Mouse (Mus musculus): Measurements from ENCODE around the gene Barhl1.

DNA sequence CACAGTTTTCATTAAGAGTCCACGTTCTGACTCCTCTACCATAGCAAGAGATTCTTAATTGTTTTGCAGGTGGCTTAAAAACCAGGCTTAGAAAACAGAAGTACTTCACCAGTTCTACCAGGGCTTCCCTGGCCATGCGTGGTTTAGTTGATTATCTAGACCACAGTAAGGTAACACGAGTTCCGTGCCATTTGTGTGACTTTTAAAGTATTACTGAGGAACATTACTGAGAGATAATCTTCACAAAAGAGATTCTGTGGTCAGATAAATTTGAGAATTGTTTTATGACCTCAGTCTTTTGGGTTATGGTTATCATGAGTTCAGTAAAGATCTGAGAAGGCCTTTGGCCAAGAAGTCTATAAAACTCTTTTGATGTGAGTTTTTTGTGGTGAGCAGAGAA, 57.2 kb downstream of the Barhl1 start:
- no peak for TF ChIP-seq CTCF (IDR thresholded peaks at IDR 0.05; ENCODE audit: borderline replicate concordance, insufficient read depth, low read depth, low read length)
- TF ChIP-seq POLR2A (IDR thresholded peaks at IDR 0.05; ENCODE audit: borderline replicate concordance, insufficient read depth, low read length), result no peak
